Mouse (Mus musculus) ES-E14 (cell line): Measurements from ENCODE around the gene Myadml2.

ENCODE experiments used
- HCFC1 ChIP-seq: IDR thresholded peaks from 2 replicates; pipeline ENCODE4 v1.6.1; 2012; ENCODE audit warnings: low read length, inconsistent platforms, borderline replicate concordance; ENCODE audit not compliant: insufficient read depth
- ZC3H11A ChIP-seq: IDR thresholded peaks from 2 replicates; pipeline ENCODE4 v1.6.1; 2012; ENCODE audit warnings: low read depth, mild to moderate bottlenecking, inconsistent platforms, low read length, borderline replicate concordance
- ZNF384 ChIP-seq: IDR thresholded peaks from 2 replicates; pipeline ENCODE4 v1.6.1; 2012; ENCODE audit warnings: low read depth, low read length, inconsistent platforms

GRCm38 (mm10) chr11:120665406-120665805 is 17.4 kb upstream of the Myadml2 start:
- no peak for TF ChIP-seq ZNF384
- TF ChIP-seq HCFC1, result no peak
- no peak for TF ChIP-seq ZC3H11A
